Mouse (Mus musculus) lung, adult 2 months (tissue): Measurements from ENCODE around the gene Agap1. TPM values are rescaled to one million over a fixed set of nuclear protein-coding genes. Genes with fewer than 3 reads are reported as not detected.
"Not testable (repeated sequence)": the region's sequence is repeated elsewhere in the genome, so short reads cannot be mapped to it uniquely, and the experiment has no call there.

Experiments
- DNase-seq: peaks from one replicate; pipeline ENCODE4 v3.0.0; 2022
- H3K4me1 ChIP-seq: fragments of 200-500 bp; 2 replicates; pipeline ENCODE4 v1.6.1; 2011; ENCODE audit warnings: low read length; ENCODE audit not compliant: control insufficient read depth, insufficient read depth
- H3K4me3 ChIP-seq: fragments of 200-500 bp; replicated peaks from 2 replicates; pipeline ENCODE3; 2011; ENCODE audit warnings: low read depth, mild to moderate bottlenecking, control low read depth, low read length; ENCODE audit errors: extremely low read depth
- CTCF ChIP-seq: fragments of 200-500 bp; IDR thresholded peaks from 2 replicates; pipeline ENCODE4 v1.5.1; 2011; ENCODE audit warnings: mild to moderate bottlenecking, low read length, control low read depth; ENCODE audit not compliant: insufficient read depth
- POLR2A ChIP-seq: fragments of 200-500 bp; IDR thresholded peaks from 2 replicates; pipeline ENCODE4 v1.6.1; 2011; ENCODE audit warnings: low read depth, mild to moderate bottlenecking, control low read depth, low read length, borderline replicate concordance; ENCODE audit errors: extremely low read depth
- WGBS: fragments of 180-500 bp; shearing (Covaris S2); methylation state at CpG from one replicate; pipeline ENCODE4 v1.1.7; 2018; 5-methylcytosine and 5-hydroxymethylcytosine counted together
- polyA plus RNA-seq: library from polyadenylated mRNA; depleted of rRNA; stranded (reverse); fragments of >200 nt; gene quantifications from 2 replicates; pipeline ENCODE4 v1.2.3, GENCODE M21; 2012

Gene Agap1
- polyA plus RNA-seq, 1 experiment: 28.0 TPM

- Histone ChIP-seq H3K4me1 (peaks cover 23% of the 10 kb centered on the region), H3K4me3 (no peak overlapping the region)
- TF ChIP-seq CTCF: no peak
- TF ChIP-seq POLR2A: no peak
- 91% methylated on average over 2 of the region's 2 CpGs for WGBS
- no peak for DNase-seq
Observed at GRCm38 (mm10) chr1:89500925-89501324, 46.3 kb downstream of the Agap1 start.

- WGBS: 88% methylated on average over 4 of the region's 4 CpGs
- Histone ChIP-seq H3K4me1 (peaks cover 23% of the 10 kb centered on the region), H3K4me3 (no peak overlapping the region)
- TF ChIP-seq CTCF (no peak), POLR2A (no peak)
- DNase-seq: no peak
Observed at GRCm38 (mm10) chr1:89501346-89501745, 46.7 kb downstream of the Agap1 start.

- not testable (repeated sequence) for H3K4me3 ChIP-seq, DNase-seq
Observed at GRCm38 (mm10) chr1:89501891-89502290, 47.3 kb downstream of the Agap1 start.

GRCm38 (mm10) chr1:89509196-89509595, 54.6 kb downstream of the Agap1 start:
- Histone ChIP-seq H3K4me1 (peaks cover 9% of the 10 kb centered on the region), H3K4me3 (no peak overlapping the region)
- no peak for TF ChIP-seq POLR2A
- TF ChIP-seq CTCF: no peak
- no peak for DNase-seq
- WGBS: 57% methylated on average over 2 of the region's 2 CpGs

More at GRCm38 (mm10) chr1:89501891-89502290, 47.3 kb downstream of the Agap1 start:
- H3K4me1 ChIP-seq: peaks cover 23% of the 10 kb centered on the region

GRCm38 (mm10) chr1:89509763-89510340, 55.2 kb downstream of the Agap1 start:
- H3K4me1 ChIP-seq: peaks cover 11% of the 10 kb centered on the region
- no peak overlapping the region for H3K4me3 ChIP-seq
- TF ChIP-seq CTCF: no peak
- TF ChIP-seq POLR2A: no peak
- WGBS: 47% methylated on average over 8 of the region's 8 CpGs
- no peak for DNase-seq

- WGBS: 59% methylated on average over 8 of the region's 8 CpGs
- Histone ChIP-seq H3K4me1 (peaks cover 9% of the 10 kb centered on the region), H3K4me3 (no peak overlapping the region)
- TF ChIP-seq POLR2A (no peak), CTCF (no peak)
- DNase-seq: no peak
Observed at GRCm38 (mm10) chr1:89510731-89511130, 56.1 kb downstream of the Agap1 start.

- 52% methylated on average over 8 of the region's 8 CpGs for WGBS
- Histone ChIP-seq H3K4me3 (no peak overlapping the region), H3K4me1 (peaks cover 11% of the 10 kb centered on the region)
- DNase-seq: no peak
- TF ChIP-seq CTCF: no peak
- no peak for TF ChIP-seq POLR2A
Observed at GRCm38 (mm10) chr1:89513616-89514283, 59.1 kb downstream of the Agap1 start.

- no peak overlapping the region for H3K4me3 ChIP-seq
- peaks cover 11% of the 10 kb centered on the region for H3K4me1 ChIP-seq
- no peak for DNase-seq
- 71% methylated on average over 11 of the region's 11 CpGs for WGBS
- TF ChIP-seq CTCF (no peak), POLR2A (no peak)
Observed at GRCm38 (mm10) chr1:89515808-89516560, 61.4 kb downstream of the Agap1 start.

GRCm38 (mm10) chr1:89517817-89518216, 63.2 kb downstream of the Agap1 start:
- H3K4me1 ChIP-seq: peaks cover 14% of the 10 kb centered on the region
- 49% methylated on average over 5 of the region's 5 CpGs for WGBS
- no peak overlapping the region for H3K4me3 ChIP-seq
- no peak for TF ChIP-seq CTCF
- no peak for TF ChIP-seq POLR2A
- DNase-seq: no peak
